Mouse (Mus musculus): ENCODE measurements at regions not wholly inside any gene's neighbourhood (a gene's known extent, or its start where the extent isn't known, plus 50 kb on each side); places are given as distances from the start of the nearest gene placed in this dataset.

- no peak for DNase-seq (ENCODE audit: low read depth, low spot score)
Observed at GRCm38 (mm10) chr3:23001071-23001470, 924.6 kb downstream of the Tbl1xr1 start.

GRCm38 (mm10) chr3:23032064-23032463, 955.6 kb downstream of the Tbl1xr1 start:
- no peak for DNase-seq (ENCODE audit: low read depth, low spot score)

- DNase-seq (ENCODE audit: low read depth, low spot score): no peak
Observed at GRCm38 (mm10) chr3:23063180-23063965, 986.9 kb downstream of the Tbl1xr1 start.

GRCm38 (mm10) chr3:23071486-23071885, 995.0 kb downstream of the Tbl1xr1 start:
- no peak for DNase-seq (ENCODE audit: low read depth, low spot score)

All from A20 (cell line).